Mouse (Mus musculus): ENCODE data around the gene Ikzf5. TPM values are rescaled to one million over a fixed set of nuclear protein-coding genes. Genes with fewer than 3 reads are reported as not detected.
"Not testable (repeated sequence)": the region's sequence is repeated elsewhere in the genome, so short reads cannot be mapped to it uniquely, and the experiment has no call there.

Ikzf5 gene
- 10 to 100 TPM; 34.5 to 38.8 TPM for total RNA-seq (2021)
- long read RNA-seq, experiment 1, full-length matches to known transcripts, result 4 of 5 reads
- long read RNA-seq, experiment 1, partial matches to known transcripts, result 0 of 5 reads
- long read RNA-seq, experiment 1, other reads (novel, unspliced or antisense), result 1 of 5 reads
- long read RNA-seq, experiment 2, full-length matches to known transcripts, result 3 of 10 reads
- long read RNA-seq, experiment 2, partial matches to known transcripts, result 4 of 10 reads
- long read RNA-seq, experiment 2, other reads (novel, unspliced or antisense), result 3 of 10 reads

- peak; percentile 98 to 99 for DNase-seq (ENCODE audit: low spot score in 2 of 2)
Measured at GRCm38 (mm10) chr7:131410416-131411058, at the start of gene Ikzf5, which contains the start of gene Acadsb. Gene Ikzf5, minus strand, starts transcription at chr7:131410521. Gene Acadsb, plus strand, starts transcription at chr7:131410601.

GRCm38 (mm10) chr7:131456714-131457113 is 46.4 kb upstream of the Ikzf5 start:
- no peak for DNase-seq (ENCODE audit: low spot score in 2 of 2)

DNA sequence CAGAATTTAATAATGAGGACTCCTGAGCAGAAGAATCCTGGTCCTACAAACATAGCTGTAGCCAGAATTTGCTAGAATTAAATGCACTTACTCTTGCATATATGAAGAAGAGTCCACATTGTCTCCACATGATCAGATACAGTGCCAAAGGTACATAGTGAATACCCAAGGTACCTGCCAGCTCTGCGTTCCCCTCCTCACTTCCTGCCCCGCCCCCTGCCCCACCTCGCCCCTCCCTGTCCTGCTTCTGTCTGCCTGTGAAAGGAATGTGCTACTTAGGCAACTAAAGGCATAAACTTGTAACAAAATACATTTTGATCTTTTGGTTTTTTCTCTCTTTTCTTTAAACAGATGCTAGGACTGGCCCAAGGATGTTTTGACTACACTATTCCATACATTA is 26.7 kb upstream of the Ikzf5 start:
- DNase-seq (ENCODE audit: low spot score in 2 of 2), result no peak

GRCm38 (mm10) chr7:131434276-131434675 is 24.0 kb upstream of the Ikzf5 start:
- DNase-seq (ENCODE audit: low spot score in 2 of 2), result no peak

- DNase-seq (ENCODE audit: low spot score in 2 of 2), result no peak
Measured at GRCm38 (mm10) chr7:131432244-131432643, 21.9 kb upstream of the Ikzf5 start.

DNA sequence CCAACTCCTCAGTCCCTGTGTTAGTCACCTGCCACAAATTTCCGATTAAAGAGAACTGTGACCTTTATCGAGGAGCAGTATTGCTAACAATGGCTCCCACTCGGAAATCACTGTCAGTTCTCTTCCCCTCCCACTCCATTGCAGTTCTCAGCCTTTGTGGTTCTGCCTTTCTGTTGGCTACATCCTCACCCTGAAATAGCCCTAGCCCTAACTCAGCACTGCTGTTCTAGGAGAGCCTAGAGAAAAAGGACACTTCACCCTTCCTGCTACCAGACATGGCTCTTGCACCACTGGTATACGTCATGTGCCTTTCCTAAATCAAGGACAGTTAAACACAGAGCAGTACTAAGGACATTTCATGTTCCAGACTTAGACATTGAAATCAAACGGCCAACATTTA is 17.0 kb upstream of the Ikzf5 start:
- no peak for DNase-seq (ENCODE audit: low spot score in 2 of 2)

DNA sequence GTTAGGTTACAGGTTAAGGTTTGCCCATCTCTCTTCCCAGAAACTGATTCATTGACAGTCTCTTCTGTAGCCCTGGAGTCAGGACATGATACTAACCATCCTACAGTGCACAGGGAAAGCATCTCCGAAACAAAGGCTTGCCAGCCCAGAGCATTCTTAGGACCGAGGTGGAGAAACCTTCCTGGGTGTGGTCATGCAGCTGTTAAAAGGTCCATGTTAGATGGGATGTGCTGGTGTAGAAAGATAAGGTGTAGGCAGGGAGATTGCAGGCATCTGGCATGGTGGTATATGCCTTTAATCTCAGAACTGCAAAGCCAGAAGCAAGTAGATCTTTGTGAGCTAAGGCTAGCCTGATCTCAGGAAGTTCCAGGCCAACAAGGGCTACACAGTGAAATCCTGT is 14.6 kb upstream of the Ikzf5 start:
- DNase-seq (ENCODE audit: low spot score in 2 of 2), result no peak

GRCm38 (mm10) chr7:131417605-131418004 is 7.3 kb upstream of the Ikzf5 start:
- DNase-seq (ENCODE audit: low spot score in 2 of 2), result no peak

DNA sequence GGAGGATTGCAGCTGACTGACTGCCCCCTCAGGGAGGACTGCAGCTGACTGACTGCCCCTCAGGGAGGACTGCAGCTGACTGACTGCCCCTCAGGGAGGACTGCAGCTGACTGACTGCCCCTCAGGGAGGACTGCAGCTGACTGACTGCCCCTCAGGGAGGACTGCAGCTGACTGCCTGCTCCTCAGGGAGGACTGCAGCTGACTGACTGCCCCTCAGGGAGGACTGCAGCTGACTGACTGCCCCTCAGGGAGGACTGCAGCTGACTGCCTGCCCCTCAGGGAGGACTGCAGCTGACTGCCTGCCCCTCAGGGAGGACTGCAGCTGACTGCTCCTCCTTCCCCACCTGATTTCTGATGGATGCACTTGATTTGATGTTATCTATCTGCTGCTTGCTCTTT is 6.4 kb upstream of the Ikzf5 start:
- DNase-seq (ENCODE audit: low spot score in 2 of 2), result not testable (repeated sequence)

GRCm38 (mm10) chr7:131411941-131412270 is 1.6 kb upstream of the Ikzf5 start:
- DNase-seq (ENCODE audit: low spot score in 2 of 2), result no peak

- no peak for DNase-seq (ENCODE audit: low spot score in 2 of 2)
Measured at GRCm38 (mm10) chr7:131411221-131411940, 1.1 kb upstream of the Ikzf5 start.

GRCm38 (mm10) chr7:131409988-131410385 is 334 bp downstream of the Ikzf5 start:
- peak in 1 of 2 experiments; percentile 16 for DNase-seq (ENCODE audit: low spot score in 2 of 2)

DNA sequence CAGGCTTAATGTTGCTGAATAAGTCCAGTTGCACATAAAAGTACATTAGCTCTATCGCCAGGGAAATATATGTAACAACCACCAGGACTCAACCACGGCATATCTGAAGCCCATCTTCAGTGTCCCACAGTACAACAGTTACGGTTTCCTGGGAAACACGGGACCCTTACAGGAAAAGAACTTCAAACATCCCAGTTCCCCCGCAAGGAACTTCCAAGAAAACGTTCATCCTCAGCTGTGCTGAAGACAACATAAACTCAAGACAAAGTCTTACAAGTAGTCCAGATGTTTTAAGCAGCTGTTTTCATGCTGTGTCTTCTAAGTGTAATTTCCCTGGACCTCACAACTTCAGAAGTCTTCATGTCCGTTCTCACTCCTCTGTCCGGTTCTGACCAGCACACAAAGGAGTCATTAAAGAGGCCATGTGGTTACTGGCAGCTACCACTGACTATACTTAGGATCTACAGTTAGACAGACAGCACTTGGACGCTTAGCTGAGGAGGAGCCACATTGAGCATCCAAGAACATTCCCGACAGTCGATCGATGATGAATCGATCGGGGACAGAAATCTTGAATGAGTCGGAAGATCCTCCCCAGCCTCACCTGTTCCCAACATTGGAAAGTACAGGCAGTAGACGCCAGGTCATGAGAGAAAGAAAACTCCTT is 867 bp downstream of the Ikzf5 start:
- DNase-seq (ENCODE audit: low spot score in 2 of 2), result no peak

- not testable (repeated sequence) for DNase-seq (ENCODE audit: low spot score in 2 of 2)
Measured at GRCm38 (mm10) chr7:131391761-131392160, 18.6 kb downstream of the Ikzf5 start.

DNA sequence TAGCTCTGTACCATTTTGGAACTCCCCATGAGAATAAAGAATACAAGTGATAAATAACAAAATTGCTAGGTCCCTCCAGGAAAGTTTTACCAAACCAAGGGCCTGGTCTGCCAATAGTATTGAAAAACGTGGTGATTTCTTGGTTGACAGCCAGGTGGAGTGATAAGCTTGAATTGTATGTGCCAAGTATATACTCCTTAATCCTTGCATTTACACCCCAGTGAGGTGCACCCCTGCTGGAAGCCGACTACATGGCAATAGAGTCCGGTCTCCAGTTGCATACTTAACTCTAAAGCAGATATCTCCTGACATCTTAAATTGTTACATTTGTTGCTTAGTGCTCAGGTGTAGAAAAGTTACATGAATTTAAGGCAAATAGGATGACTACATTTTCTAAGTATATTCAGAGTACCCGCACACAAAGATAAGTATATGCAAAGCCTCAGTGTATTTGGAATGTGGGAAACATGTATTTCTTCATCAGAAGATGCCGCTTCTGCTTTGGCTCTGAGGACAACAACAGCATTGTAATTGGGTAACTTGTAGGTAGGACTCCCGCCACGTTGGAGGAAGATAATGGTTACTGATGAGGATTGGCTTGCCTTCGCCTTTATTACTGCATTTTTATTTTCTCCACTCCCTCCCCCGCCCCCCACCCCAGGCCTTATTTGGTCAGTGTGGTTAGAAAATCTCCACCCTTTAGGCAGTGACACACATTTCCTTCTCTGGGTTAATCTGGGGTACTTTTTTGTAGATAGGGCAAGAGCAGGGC is 38.3 kb downstream of the Ikzf5 start:
- DNase-seq (ENCODE audit: low spot score in 2 of 2), result no peak

- no peak for DNase-seq (ENCODE audit: low spot score in 2 of 2)
Measured at GRCm38 (mm10) chr7:131371470-131371860, 38.9 kb downstream of the Ikzf5 start.

- DNase-seq (ENCODE audit: low spot score in 2 of 2), result peak; percentile 82 to 83
Measured at GRCm38 (mm10) chr7:131370648-131371469, 39.5 kb downstream of the Ikzf5 start, which contains the start of gene Pstk. Gene Pstk, plus strand, starts transcription at chr7:131371141.

DNA sequence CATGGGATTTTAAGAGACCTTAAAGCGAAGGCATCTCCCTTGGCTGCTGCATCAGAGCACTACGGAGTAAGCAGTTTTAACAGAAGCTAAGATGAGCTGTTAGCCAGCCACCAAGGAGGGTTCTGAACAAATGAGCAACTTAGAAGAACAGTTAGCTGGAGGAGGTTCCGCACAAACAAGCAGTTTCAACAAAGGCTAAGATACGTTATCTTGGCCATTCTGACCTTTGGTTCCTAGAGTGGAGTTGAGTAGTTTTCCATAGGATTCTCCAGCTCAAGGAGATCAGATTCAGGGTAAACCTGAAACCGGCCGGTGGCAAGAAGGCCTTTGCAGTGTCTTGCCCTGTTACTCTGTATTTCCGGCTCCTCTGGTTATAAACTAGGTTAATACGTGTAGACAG is 46.2 kb downstream of the Ikzf5 start:
- DNase-seq (ENCODE audit: low spot score in 2 of 2), result no peak

DNA sequence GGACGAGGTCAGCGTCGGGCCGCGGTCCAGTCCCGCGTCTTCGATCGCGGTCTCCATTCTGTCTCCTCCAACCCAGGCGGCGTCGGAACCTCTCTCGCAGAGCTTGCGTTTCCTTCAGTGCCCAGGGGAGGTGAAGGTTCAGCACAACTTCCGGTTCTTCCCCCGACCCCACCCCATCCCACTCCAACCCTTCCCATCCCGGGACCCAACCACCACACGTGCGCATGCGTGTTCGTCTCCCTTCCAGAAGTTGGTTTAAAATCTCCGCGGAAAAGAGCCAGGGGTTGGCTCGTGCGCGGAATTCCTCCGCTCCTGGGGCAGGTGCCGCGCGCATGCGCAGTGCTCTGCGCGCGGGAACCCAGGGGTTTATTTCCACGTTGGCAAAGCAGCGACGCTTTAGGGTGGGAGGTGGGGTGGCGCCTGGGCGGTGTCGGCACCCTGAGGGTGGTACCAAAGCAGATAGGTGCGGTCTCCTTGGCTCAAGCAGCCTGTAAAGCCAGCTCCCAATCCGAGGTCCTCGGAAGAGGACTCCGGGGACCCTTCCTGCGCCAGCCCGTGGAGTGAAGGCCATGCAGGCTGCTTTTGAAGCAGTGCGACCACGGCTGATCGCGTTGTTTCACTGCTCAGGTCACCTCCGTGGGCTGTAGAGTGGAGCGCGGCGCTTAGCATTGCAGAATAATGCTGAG is 47.6 kb downstream of the Ikzf5 start, which contains the start of gene 2310057M21Rik:
TSS of gene 2310057M21Rik (minus strand) at position 145 of the 686 bp plus-strand sequence.
- peak; percentile 66 to 89 for DNase-seq (ENCODE audit: low spot score in 2 of 2)

Measured in adrenal gland, postnatal 4 days (tissue).